Mouse (Mus musculus) right cerebral cortex, adult 18-20 months (tissue): ENCODE data around the gene Lpar5.

ENCODE experiments used
- DNase-seq: peaks from one replicate; pipeline ENCODE4 v3.0.0; 2022; ENCODE audit warnings: mixed read lengths

Gene Lpar5

DNA sequence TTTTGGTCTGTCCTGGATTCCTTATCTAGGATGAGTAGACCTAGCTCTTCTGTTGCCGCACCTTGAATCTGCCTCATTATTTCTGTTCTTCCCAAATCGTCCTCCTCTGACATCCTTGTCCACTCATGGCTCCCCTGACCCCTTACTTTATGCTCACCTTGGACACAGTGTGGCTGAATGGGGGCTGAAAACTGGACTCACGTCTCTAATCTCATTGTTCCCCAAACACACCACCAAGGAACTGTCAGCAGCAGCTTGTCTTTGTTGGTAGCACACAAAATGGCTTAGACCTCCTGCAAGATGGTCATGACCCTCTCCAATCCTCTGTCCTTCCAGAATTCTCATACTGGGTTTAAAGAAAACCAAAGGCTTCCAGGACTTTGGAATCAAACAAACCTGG, 20.2 kb downstream of the Lpar5 start:
- DNase-seq = no peak

DNA sequence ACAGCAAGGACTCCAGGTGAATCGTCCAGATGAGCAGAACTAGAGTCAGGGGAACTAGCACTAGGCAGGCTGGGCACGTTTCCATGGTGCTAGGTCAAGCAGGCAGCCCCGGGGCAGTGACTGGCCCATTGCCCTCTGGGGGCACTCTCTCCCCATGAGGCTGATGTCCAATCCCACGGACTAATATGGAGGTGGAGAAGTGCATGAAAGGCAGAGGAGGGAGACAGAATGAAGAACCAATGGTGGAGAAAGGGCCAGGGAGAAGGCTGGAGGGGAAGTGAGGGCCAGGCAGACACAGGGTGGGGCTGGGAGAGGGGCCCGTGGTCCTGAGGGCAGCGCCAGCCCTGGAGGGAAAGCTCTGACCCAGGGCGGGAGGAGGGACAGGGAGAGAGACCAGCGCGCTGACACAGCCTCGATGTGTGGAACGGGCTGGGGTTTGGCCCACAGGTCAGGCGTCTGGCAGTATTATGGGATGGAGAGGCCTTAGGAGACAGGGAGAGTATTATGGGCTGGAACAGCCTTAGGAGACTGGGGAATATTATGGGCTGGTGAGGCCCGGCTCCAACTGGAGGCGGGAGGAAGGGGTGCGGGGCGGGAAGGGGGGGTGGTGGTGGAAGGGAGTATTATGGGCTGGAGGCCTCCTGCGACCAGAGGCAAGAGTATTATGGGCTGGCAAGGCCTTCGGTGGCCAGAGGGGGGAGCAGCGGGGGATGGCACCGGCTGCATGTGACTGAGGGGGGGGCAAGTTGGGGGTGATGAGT, 21.0 kb downstream of the Lpar5 start:
- DNase-seq = peak; percentile 81

DNA sequence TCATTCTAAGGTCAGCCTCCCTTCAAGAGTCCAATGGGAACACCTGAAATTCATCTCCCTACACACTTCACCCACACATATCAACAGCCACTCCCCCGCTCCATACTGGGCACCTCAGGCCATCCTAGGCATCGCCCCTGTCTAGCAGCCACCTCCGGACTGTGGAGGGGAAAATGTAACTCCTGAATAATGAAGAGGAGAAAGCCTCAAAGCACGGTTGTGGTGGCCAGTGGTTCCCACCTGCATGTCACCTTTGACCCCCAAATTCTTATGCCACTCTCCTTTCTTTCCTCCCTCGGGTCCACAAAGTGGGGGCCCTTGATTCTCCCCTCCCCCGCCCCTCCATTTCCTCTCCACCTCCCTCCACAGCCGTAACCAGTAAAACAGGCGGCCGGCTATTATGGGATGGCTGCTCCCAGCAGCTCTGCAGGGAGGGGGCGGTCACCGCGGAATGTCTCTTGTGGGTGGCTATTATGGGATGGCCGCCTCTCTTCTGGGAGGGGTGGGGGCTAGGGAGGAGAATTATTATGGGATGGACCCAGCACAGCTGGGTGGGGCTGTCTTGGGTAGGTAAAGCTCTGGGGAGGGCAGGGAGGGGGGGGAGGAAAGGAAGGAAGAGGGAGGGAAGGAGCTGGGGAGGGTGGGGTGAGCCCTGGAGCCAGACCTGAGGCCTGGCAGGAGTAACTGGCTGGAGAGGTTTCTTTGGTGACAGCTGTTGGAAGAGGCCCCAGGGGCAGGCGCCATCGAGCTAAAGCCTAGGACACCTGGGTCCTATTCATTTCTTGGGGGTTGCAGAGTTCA, 22.0 kb downstream of the Lpar5 start:
- peak; percentile 89 for DNase-seq

DNA sequence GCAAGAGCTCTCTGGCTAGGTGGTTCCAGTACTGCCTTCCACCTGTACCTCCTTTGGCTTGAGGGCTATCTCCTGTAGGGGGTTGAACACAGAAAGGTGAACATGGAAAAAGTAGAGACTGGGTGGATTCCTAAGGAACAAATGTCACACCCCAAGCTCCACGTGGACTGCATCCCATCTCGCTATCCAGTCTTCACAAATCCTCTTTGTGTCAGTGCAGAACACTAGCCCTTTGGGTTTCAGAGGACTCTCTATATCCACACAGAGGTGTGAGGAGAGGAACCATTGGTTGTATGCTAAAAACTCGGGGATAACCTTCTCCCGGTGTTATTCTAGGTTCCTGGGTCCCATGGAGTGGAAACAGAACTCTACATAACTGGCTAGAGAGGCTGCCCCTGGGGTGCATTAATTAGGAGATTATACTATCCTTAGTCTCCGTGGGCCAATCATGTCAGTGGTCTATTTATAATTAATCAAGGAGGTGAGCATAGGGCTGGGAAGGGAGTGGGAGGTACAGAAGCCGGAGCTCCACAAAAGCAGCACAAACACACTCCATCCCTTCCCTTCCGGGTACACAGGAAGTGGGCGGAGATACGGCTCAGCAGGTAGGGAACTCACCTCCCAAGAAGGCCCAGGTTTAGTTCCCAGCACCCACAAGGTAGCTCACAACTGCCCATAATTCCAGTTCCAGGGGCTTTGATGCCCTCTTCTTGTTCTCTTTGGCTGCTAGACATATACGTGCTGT, 22.8 kb downstream of the Lpar5 start:
- DNase-seq = no peak

DNA sequence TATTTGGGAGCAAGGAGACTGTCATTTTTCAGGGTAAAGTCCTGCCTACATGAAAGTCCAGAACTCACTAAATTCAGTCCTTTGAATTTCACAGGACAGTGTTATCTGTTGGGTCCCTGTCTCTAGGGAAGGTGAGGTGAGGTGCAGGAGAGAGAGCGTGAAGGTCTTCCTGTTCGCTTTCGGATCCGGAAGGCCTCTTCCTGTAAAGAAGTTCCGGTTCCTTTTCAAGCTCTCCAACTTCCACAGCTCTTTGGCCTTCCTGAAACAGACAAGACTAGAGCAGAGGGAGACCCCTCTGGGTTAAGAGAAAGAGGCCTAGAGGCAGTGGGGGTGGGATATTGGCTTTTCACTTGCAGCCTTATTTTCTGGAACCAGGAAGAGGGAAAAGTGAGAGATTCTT, 24.7 kb downstream of the Lpar5 start:
- no peak for DNase-seq

DNA sequence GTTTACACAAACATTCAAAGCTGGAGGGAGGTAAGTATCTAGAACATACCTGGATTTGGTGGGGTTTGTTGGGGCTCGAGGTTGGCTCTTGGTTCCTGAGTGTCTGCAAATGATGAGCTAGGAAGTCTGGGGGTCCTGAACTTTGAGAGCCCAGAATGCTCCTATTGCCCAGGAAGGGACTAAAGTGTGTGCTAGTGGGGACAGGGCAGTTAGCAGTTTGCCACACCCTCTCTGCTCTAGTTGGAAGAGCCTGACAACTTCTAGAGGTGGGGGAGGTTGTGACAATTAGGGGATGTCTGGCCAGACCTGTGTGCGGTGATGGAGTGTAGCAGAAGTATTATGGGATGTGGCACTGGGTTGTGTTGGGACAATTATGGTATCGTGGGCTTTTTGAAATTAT, 27.1 kb downstream of the Lpar5 start:
- no peak for DNase-seq

DNA sequence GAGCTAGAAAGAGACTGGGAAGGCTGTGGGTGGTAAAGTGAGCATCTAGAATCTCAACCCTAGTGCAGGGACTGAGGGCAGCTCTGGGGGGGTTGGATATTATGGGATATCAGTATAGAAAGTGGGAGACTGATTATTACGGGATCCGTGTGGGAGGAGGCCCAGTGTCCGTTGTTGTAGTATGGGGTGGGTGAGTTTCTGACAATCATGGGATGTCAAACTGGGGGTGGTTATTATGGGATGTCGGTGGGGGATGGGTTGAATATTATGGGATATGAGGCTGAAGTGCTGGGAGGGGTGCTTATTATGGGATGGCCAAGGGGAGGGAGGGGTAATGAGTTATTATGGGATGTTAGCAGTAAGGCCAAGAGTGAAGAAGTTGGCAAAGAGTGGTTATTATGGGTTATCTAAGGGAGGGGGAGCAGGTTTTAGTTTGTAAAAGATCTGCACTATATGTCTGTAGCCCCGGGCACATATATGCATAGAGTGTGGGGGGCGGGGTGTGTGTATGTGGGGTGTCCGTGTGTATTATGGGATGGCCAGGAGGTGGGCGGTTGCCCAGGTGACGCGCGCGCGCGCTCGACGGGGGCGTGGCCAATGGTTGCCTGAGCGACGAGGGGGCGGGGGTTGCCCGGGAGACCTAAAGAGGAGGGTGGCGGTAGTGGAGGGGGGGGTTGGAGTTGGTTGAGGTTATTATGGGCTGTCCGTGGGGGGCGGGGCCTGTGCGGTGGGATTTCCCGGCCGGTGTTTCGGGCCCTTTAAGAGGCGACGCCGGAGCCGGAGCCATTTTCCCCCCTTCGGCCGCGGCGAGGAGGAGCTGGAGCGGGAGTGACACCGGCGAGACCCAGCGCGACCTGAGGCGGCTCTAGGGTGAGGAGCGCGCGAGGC, 27.9 kb downstream of the Lpar5 start, which contains the start of gene Chd4:
Chd4 (plus strand) TSS at position 591 of the 888 bp plus-strand sequence.
- peak; percentile 94 for DNase-seq

DNA sequence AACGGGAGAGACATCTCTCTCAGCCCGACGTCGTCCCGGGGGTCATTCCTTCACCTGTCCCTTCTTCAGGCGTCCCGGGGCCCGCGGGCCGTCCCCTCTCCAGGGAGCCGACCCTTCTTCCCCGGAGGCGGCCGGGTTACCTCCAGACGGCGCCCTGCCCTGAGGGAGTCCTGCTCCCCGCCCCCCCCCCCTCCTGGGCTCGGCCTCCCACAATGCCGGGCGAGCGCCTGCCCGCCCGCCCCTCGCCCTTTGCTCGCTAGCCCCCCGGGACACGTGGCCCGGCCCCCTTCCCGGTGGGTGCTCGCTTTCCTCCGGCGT, 28.5 kb downstream of the Lpar5 start:
- no peak for DNase-seq

DNA sequence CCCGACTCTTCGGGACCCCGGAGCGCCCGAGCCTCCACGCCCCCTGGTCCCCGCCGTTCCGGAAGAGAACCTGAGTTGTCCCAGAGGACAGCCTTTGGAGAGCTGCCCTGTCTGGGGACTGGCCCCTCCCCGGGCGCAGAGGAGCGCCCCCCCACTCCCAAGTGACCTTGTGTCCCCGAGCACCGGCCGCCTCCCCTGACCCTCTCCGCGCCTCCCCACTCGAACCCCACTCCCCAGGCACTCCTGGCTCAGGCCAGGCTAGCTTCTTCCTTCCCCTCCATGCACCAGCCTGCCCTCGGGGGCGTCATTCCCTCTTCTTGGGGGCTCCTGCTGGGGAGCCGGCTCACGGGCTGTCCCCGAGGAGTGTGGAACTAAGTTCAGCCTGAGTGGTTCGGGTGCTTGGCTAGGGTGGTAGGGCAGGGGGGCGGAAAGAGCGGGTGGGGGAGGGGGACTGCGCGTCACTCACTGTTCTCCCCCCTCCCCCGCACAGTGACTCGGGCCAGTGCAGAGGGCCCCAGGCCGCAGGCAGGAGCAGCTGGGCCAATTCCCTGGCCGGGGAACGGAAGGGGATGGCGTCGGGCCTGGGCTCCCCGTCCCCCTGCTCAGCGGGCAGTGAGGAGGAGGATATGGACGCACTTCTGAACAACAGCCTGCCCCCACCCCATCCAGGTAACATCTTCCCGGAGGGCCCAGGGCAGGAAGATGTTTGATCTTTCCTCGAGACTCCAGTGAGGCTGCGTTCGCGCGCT, 29.1 kb downstream of the Lpar5 start:
- peak; percentile 41 for DNase-seq

DNA sequence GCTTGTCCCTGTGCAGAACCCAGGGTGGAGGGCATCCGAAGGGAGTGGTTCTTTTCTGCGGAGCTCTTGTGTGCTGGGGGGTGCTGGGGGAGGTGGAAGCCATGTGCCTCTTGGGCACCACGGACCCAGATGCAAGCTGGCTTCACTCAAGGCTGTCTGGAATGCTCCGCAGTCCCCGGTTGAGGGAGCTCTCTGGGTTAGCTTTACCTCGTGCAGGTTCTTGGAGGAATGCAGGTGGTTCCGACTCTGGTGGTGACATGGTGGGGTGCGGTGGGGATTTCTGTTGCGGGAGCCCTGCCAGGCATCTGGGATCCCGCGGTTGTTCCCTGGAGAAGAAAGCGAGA, 29.6 kb downstream of the Lpar5 start:
- no peak for DNase-seq

DNA sequence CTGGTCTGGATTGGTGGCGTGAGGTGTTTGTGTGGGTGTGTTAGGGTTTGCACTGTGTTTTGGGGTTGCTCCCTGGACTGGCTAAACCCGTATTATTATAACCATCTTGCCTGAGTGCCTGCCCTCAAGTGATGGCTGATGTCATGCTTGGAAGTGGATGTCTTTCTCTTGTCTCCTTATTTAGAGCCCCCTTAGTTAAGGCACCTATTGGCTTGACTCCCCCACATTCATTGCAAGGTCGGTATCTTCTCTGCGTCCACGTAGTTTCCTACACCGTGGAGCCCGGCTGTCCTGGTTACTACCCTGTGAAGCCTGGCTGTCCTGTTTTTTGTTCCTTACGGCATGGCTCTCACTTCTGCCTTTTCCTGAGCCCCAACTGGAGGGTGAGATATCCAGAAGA, 30.2 kb downstream of the Lpar5 start:
- DNase-seq = no peak

DNA sequence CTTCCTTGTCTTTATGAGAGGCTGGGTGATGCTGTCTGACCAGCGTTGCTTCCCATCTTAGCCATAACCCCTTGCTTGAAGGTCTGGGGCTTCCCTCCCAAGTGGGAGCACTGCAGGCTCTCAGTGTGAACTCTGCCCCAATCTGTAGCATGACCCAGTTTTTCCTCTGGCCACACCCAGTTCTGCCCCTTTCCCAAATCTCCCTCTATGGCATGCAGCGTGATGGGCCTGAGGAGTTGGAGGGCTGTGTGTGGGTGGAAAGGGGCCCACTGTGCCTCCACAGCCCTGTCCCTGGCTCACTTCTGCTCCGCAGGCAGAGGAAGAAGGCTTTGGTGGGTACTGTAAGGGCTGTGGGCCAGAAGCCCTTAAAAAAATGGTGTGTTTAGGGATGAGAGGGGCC, 30.8 kb downstream of the Lpar5 start:
- no peak for DNase-seq

DNA sequence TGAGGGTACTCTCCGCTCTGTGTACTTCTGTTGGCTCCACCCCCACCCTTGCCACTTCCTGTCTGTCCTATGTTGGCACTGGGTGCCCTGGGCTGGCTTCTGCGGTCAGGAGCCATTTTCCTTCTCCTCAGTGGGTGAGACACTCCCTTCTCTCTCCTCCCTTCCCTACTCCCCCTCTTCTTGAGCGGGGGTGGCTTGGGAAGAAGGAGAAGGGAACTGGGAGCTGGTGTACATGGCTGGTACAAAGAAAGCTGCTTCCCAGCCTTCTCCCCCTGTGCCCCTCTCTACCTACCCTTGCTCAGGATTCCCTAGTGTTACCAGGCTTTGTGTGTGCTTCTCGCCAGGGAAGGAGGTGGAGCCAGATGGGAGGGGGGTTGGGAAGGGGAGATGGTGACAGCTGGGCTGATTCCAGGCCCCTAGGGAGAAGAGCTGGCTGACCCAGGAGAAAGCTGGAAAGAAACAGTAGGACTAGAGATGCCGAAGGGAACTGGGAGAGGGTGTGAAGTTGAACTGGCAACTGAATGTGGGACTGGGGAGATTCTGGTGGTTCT, 31.8 kb downstream of the Lpar5 start:
- DNase-seq = peak; percentile 46

DNA sequence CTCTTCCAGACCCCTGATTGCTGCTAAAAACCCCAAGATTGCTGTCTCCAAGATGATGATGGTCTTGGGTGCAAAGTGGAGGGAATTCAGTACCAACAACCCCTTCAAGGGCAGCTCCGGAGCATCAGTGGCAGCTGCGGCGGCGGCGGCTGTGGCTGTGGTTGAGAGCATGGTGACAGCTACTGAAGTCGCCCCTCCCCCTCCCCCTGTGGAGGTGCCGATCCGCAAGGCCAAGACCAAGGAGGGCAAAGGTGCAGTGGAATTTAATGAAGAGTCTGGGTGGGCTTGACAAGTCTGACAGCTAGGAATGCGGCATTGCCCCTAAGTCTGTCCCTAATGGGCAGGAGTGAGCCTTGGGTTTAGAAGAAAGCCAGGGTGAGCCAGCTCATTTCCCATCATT, 33.7 kb downstream of the Lpar5 start:
- no peak for DNase-seq

DNA sequence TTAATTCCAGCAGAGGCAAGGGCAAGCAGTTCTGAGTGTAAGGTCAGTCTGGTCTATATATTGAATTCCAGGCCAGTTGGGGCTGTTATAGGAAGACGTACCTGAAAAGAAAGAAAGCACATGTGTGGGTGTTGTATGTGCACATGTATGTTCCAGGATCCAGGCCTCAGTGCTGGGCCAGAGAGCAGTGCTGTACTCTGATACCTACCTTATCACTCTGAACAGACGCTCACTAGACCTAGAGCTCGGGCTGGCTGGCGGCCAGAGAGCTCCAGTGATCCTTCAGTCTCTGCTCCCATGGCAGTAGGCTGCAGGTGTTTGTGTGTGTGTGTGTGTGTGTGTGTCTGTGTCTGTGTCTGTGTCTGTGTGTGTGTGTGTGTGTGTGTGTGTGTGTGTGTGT, 36.5 kb downstream of the Lpar5 start:
- DNase-seq = no peak

DNA sequence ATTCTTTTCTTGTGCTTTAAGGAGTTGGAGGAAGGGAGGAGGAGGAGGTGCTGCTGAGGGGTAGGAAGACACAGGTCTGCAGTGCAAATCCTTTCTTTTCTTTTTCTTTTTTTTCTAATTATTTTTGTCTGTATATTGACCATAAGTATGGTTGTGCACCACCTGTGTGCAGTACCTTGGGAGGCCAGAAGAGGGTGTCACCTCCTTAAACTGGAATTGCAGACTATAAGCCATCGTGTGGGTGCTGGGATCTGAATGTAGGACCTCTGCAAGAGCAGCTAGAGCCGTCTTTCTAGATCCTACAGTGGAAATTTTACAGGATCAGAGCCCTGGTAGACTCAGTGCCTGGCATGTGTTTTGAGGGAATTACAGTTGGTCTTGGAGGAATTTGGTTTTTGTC, 40.0 kb downstream of the Lpar5 start:
- DNase-seq = no peak

DNA sequence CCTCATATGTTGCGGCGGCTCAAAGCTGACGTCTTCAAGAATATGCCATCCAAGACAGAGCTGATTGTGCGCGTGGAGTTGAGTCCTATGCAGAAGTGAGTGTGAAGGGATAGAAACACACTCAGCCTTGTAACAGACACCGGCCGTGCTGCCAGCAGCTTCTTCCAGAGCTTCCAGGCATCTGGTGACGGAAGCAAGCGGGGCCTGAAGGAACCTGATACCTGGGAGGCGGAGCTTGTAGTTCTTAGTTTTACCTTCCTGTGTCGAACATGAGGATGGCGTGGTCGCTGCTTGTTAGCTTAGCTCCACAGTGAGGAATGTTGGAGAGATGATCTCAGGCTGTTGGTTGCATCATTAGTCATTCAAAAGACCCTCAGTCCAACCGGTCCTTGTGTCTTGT, 41.7 kb downstream of the Lpar5 start:
- no peak for DNase-seq

DNA sequence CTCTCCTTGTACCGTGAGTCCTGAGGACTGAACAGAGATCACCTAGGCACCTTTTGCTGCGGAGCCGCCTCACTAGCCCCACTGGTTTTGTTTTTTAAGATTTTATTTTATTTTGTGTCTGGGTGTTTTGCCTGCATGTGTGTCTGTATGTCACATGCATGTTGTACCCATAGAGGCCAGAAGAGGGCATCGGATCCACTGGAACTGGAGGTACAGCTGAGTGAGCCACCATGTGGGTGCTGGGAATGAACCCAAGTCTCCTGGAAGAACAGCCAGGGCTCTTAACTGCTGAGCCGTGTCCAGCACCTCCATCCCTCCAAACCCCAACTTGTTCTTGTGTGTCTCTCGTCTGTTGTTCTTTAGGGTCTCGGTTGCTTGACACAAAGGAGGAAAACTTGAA, 43.2 kb downstream of the Lpar5 start:
- DNase-seq = no peak

DNA sequence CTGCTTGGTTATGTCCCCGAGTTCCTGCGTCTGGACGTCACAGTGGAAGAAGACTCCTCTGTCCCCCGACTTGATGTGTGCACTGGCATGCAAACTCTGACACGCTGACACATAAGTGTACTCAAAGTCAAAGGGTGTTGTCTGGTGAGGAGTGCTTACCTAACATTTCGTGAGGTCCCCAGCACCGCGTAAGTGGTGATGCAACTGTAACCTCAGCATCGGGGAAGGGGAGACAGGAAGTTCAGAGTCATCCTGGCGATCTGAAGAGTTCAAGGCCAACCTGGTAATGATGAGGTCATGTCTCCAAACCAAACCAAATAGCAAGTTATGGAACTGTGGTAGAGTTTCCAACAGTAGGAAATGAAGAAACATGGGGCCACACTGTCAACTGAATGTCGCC, 44.8 kb downstream of the Lpar5 start:
- DNase-seq = no peak

DNA sequence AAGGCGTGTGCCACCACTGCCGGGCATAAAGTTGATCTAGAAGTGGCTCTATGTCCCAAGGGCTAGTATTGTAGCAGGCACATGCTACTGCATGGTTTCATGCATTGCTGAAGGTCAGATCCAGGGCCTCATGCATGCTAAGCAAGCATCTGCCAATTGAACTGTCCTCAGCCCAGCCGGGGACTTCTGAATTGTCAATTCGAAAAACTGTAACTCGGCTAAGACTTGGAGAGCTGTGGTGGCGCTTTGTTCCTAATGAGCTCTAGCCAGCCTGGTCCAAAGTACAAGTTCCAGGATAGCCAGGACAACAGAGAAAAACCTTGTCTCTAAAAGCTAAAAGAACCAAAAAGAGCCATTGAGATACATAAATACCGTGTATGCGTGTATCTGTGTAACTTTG, 51.7 kb downstream of the Lpar5 start:
- DNase-seq = no peak

DNA sequence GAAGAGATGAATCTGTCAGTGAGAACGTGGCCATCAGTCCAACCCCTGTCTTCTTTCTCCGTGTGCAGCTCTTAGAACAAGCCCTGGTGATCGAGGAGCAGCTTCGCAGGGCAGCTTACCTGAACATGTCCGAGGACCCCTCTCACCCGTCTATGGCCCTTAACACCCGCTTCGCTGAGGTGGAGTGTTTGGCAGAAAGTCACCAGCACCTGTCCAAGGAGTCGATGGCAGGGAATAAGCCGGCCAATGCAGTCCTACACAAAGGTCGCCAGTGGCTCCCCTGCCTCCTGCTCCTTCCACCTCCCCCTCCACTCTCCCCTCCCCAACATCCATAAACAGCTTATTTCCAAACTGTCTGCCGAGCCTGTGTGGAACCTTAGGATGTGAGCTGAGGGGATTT, 61.0 kb downstream of the Lpar5 start:
- DNase-seq = no peak
